Mouse (Mus musculus) cerebellum, postnatal 4 days (tissue): Measurements from ENCODE around the gene Epc2.
A peak's percentile ranks its signal among the peaks of the same experiment; 100 is the strongest.

Experiments
- DNase-seq, 2 experiments: peaks; one replicate each; pipeline ENCODE4 v3.0.0; 2022; ENCODE audit warnings: low spot score in 2 of 2, mixed read lengths in 1 of 2

Epc2 gene

DNA sequence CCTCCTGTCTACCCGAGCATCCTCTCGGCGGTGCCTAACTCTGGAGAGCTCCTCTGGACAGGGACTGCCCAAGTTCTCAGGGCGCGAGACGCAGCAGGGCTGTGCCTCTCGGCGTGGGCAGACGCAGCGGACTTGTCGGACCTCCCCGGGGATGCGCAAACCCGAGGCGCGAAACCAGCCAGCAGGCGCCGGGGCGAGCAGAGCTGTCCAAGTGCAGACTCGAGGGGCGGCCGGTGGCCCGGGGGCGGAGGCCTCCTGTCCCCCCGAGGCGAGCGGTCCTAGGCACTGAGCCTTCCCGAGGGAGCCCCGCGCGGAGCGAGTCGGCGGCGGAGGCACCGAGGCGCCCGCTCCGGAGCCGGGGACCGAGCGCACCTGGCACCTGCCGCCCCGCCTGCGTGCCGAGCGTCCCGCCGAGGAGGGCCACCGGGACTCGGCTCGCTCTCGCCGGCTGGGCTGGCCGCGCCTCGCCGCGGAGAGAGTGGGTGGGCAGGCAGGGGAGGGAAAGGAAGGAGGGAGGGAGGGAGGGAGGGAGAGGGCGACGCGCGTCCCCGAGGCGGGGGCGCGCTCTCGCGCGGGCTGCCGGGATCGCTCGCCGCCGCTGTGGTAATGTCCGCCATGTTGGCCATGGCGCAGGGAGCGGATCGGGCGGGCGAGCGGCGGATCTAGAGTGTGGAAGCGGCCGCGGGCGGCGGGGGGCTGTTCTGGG is at the start of gene Epc2:
Epc2 (plus strand) TSS at position 556 of the 706 bp plus-strand sequence.
- DNase-seq: peak; percentile 73 to 90

DNA sequence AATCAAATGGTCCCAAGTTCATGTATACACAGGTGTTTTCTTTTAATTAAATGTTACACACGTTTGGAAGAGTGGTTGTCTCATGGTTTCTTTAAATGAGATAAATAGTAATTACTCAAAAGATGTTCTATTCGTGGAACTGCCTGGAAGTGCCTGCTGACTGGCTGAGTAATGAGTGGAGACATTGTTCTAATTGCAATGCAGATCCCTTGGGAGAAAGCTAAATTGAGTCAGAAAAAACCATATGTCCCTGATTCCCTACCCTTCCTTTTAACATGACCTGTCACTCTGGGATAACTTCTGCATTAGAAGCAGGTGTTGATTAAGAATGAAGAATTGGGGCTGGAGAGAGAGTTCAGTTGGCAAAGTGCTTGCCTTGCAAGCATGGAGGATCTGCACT is 45.3 kb upstream of the Epc2 start:
- no peak for DNase-seq

DNA sequence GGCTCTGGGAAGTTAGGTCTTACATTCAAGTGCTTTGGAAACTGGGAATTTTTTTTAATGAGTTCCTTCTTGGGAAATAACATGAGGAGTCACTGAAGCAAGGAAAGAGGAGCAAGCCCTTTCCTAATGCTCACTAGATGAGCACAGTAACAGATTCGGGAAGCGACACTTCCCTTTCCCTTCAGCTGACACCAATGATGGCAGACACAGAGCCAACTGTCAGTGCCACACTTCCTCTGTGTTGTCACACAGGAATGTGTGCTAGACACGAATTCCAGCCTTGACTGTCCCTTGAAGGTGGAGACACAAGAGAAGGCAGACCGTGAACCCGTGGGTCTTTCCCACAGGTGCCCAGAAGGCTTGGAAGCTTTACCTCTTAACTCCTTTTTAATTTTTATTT is 39.6 kb upstream of the Epc2 start:
- DNase-seq: no peak

GRCm38 (mm10) chr2:49412576-49412975 is 38.7 kb upstream of the Epc2 start:
- no peak for DNase-seq

DNA sequence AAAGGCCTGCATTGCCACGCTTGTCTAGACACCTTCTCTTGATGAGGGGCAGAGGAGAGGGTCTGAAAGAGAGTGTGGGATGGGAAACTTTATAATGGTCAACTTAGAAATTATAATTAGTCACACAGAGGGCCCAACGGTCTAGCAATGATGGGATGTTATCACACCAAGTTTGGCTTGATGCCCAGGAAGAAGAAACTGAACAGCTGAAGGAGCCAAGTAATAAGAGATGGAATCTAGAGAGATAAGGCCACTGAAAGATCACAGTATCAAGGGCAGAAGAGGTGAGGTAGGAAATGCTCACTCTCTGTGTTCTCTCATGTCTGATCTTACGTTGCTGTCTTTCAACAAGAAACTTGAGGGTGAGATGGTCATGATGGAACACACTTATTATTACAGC is 35.4 kb upstream of the Epc2 start:
- no peak for DNase-seq

DNA sequence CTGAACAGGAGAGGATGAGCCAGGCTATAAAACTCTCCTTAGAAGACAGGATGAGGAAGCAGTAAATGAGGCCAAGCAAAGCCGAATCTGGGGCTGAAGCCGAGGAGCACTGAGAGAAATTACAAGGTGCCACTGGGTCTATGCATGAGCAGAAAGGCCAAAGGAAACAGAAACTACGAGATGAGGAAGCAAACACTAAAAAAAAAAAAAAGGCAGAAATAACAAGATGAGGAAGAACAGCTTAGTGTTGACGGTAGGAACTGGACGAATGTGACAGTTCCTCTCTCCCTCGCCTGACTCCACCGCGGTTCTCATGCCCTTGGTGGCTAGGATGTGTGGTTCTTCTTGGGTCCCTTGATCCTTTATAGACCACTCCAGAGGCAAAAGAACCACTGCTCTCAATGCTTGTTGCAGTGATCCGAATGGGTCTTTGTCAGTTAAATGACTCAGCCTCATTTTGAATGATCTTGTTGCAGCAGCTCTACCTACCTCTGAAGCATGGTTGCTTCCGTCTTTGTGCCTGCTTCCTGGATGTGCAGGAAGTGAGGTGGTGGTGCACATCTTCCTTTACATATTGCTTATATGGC is 34.2 kb upstream of the Epc2 start:
- DNase-seq: no peak

DNA sequence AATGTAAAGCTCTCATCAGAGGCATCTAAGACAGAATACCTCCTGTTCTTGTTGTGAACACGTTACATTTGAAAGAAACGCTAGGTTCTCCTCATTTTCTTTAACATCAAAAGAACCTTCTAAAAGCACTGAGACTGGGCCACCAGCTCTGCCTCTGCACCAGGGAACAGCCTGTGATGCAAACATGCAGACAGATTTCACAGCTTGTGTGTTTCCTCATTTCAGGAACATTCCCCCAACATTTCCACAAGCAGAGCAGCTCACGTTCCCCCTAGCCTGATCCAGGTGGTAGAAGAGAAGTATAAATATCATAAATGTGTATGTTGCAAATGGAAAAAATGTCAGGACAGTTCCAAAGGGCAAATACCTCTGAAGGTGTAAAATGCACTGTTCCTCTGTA is 30.9 kb upstream of the Epc2 start:
- no peak for DNase-seq

DNA sequence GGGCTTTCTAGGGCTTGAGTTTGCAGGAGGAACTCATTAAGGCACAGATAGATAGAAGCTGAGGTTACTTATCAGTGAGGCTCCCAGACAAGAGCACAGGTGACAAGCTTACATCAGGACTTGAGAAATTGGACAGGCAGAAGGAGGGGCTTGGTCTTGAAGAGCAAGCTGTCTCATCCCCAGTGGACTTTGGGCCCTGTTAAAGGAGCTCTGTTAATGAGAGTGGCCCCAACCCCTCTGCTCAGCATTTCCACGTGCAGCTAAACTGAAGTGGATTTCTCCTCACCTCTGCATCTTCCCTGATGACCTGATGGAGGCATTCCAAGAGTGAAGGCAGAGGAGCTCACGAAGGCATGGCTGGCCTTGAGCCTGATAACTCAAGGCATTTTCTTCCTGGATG is 27.4 kb upstream of the Epc2 start:
- DNase-seq: no peak

DNA sequence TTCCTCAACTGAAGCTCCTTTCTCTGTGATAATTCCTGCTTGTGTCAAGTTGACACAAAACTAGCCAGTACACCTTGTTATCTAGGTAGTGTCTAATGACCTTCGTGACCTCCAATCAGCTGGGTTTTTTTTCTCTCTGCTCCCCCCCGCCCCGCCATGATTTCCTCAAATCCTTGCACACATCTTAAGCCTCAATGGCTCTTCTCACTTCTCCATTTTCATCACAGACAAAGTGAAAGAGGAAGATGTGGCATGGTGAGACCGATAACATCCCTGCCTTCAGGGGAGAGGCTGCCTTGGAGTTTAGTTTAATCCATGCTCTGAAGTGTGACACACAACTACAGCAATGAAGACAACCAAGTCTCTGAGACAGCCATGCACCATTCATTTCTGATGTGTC is 26.5 kb upstream of the Epc2 start:
- DNase-seq: no peak

GRCm38 (mm10) chr2:49426175-49426574 is 25.1 kb upstream of the Epc2 start:
- DNase-seq: no peak

DNA sequence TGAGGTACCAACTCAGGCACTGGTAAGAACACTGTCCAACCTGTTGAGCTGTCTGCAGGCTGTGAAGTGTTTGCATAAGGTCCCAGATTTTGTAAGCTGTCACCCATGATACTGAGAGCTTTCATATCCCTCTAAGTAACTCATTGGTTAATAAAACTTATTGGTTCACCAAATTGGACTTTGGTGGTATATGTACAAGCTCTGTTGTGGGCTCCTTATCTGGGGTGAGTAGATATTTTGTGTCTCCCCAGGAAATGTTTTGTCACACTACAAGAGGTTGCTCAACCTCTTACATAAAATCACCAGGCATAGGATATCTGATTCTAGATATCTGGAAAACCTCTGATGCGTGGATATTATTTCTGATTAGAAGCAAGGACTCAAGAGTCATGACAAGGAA is 20.3 kb upstream of the Epc2 start:
- no peak for DNase-seq

DNA sequence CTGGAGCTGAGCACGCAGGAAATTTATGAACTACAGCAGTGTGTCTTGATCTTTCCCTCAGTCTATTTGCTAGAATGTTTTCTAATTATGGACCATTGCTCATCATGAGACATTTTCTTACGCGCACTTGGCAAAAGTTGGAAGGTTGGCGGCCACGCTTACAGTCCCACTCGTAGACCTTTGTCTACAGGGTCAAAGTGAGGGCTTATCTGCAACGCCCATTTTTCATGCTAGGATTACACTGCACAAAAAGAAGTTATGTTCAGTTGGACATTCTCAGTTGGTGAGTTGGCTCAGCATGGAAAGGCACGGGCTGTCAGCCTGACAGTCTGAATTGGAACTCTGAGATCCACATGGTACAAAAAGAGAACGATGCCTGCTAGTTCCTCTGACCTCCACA is 18.1 kb upstream of the Epc2 start:
- DNase-seq: no peak

DNA sequence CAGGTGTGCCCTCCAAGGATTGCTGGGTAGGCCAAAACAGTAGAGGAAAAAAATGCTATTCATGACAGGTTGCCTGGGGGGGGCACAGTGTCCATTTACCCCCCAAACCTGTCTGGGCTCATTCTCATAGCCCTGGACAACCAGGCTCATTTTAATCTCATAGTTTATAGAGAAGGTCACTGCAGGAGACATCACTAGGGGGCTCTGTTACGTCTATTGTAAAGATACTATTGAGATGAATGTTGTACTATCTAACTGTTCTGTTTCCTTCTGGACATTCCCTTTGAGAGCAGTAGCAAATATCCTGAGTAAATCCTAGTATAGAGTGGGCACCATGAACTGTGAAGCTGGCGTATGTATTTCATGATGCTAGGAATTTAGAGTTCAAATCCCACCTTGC is 5.0 kb upstream of the Epc2 start:
- DNase-seq: no peak

DNA sequence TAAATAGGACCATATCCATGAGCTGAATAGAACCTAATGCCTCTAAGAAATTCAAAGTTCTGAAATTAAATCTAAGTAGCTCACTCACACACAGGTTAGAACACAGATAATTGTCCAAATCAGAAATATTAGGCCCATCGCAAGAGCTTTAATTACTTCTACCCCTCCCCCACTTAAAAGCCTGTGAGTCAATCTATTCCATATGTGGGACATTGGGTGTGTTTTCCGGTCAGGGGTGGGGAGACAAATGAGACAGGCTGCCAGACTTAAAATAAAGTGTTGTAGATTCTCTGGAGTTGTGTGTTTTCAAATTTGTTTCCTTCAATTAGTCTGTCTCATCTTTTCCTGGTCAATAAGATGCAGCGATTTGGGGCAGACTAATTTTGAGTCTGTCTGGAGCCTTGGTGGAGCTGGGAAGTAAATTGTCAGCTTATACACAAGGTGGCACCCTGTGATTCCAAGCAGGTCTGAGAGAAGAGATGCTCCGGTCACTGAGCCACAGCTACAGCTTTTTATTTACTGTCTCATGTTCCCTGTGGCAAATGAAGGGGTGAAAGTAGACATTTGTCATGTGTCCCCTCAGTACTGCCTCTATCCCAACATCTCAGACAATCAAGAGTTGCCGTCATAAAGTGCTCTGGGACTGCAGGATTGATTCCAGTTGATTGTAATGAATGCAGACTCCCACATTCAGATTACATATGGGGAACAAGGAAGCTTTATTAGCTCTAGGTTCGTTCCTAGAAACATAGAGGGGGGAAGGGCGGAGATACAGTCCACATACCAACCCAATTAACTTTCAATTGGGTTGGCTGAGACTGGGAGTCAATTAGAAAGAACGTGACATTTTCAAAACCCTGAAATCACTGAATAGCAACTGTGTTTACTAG is 3.5 kb upstream of the Epc2 start:
- peak in 1 of 2 experiments; percentile 3 for DNase-seq

GRCm38 (mm10) chr2:49450467-49450866 is 819 bp upstream of the Epc2 start:
- no peak for DNase-seq

- peak; percentile 92 to 96 for DNase-seq
Measured at GRCm38 (mm10) chr2:49451637-49452211, 438 bp downstream of the Epc2 start.

- peak; percentile 21 to 23 for DNase-seq
Measured at GRCm38 (mm10) chr2:49452451-49453081, 1.3 kb downstream of the Epc2 start.

DNA sequence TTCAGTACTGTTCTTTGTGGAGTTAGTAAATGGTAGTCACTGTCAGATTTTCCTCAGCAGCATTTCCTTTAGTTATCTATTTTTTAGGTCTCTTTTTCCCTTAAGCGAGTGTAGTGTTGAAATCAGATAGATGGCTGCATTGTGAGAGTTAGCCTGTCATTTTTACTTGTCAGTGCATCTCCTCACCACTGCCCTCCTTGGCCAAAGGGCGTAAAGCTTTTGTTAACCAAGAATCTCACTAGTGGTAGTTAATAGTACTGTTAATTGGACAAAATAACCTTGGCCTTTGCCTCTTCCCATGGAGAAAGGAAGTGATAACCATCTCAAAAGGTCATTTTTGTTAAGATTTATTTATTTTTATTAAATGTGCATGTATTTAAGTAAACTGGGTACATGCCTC is 6.5 kb downstream of the Epc2 start:
- no peak for DNase-seq

- DNase-seq: no peak
Measured at GRCm38 (mm10) chr2:49465672-49466222, 14.5 kb downstream of the Epc2 start.

GRCm38 (mm10) chr2:49467038-49467437 is 15.8 kb downstream of the Epc2 start:
- DNase-seq: no peak

DNA sequence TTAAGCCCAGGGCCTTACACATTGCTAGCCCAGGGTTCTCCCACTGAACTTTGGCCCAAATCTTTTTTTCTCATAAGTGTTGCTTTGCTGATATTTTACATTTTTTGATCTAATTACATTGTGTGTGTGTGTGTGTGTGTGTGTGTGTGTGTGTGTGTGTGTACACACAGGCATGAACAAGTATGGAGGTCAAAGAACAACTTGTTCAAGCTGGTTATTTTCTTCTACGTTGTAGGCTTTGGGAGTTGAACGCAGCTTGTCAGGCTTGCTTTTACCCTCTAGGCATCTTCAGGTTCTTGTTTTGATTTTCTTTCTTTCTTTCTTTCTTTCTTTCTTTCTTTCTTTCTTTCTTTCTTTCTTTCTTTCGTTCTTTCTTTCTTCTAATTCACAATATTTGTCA is 19.9 kb downstream of the Epc2 start:
- DNase-seq: no peak
